Mouse (Mus musculus) liver, adult 2 months (tissue): ENCODE measurements around the gene Olfr412. TPM values are rescaled to one million over a fixed set of nuclear protein-coding genes. Genes with fewer than 3 reads are reported as not detected.

ENCODE experiments used
- DNase-seq: peaks from one replicate; pipeline ENCODE4 v3.0.0-alpha.2; 2011; ENCODE audit warnings: low read depth, low spot score; ENCODE audit errors: extremely low read depth
- H3K27ac ChIP-seq: fragments of 200-500 bp; replicated peaks from 2 replicates; pipeline ENCODE4 v1.5.1; 2012; ENCODE audit warnings: low read depth, mild to moderate bottlenecking, control low read depth, inconsistent platforms, low read length; ENCODE audit not compliant: insufficient read depth
- H3K27me3 ChIP-seq: fragments of 200-500 bp; 2 replicates; pipeline ENCODE4 v1.6.1; 2012; ENCODE audit warnings: mild to moderate bottlenecking, moderate library complexity, low read length, inconsistent platforms; ENCODE audit not compliant: control insufficient read depth, insufficient read depth
- H3K36me3 ChIP-seq: fragments of 200-500 bp; 2 replicates; pipeline ENCODE4 v1.6.1; 2012; ENCODE audit warnings: low read length, inconsistent platforms; ENCODE audit not compliant: control insufficient read depth, insufficient read depth
- H3K4me1 ChIP-seq: fragments of 200-500 bp; 2 replicates; pipeline ENCODE4 v1.6.1; 2011; ENCODE audit warnings: low read length; ENCODE audit not compliant: control insufficient read depth, insufficient read depth
- H3K4me3 ChIP-seq: fragments of 200-500 bp; 2 replicates; pipeline ENCODE4 v1.5.1; 2011; ENCODE audit warnings: low read depth, mild to moderate bottlenecking, control low read depth, low read length, moderate library complexity; ENCODE audit not compliant: insufficient read depth
- H3K79me2 ChIP-seq: fragments of 200-500 bp; 2 replicates; pipeline ENCODE4 v1.6.1; 2012; ENCODE audit warnings: inconsistent platforms, mild to moderate bottlenecking, low read length, moderate library complexity; ENCODE audit not compliant: control insufficient read depth, insufficient read depth
- H3K9ac ChIP-seq: fragments of 200-500 bp; 2 replicates; pipeline ENCODE4 v1.6.1; 2012; ENCODE audit warnings: low read depth, mild to moderate bottlenecking, control low read depth, inconsistent platforms, low read length
- CTCF ChIP-seq: fragments of 200-500 bp; IDR thresholded peaks from 2 replicates; pipeline ENCODE4 v1.5.1; 2011; ENCODE audit warnings: low read depth, low read length, control low read depth
- POLR2A ChIP-seq: fragments of 200-500 bp; IDR thresholded peaks from 2 replicates; pipeline ENCODE4 v1.6.1; 2011; ENCODE audit warnings: low read length, control low read depth; ENCODE audit not compliant: insufficient read depth; ENCODE audit errors: extremely low read depth
- WGBS: fragments of 180-500 bp; shearing (Covaris S2); methylation state at CpG from one replicate; pipeline ENCODE4 v1.1.7; 2018; 5-methylcytosine and 5-hydroxymethylcytosine counted together
- polyA plus RNA-seq: library from polyadenylated mRNA; depleted of rRNA; stranded (reverse); fragments of >200 nt; gene quantifications from 2 replicates; pipeline ENCODE4 v1.2.3, GENCODE M21; 2012; rRNA removed
- total RNA-seq: library from RNA; depleted of rRNA; stranded (reverse); fragments of >200 nt; gene quantifications from 2 replicates; pipeline ENCODE4 v1.2.3, GENCODE M21; 2014; rRNA removed

Gene Olfr412
- total and polyA plus RNA-seq, 2 experiments, result not detected

GRCm38 (mm10) chr11:74415736-74416135, 53.9 kb downstream of the Olfr412 start:
- Histone ChIP-seq H3K36me3 (no peaks in the 10 kb centered on the region), H3K4me1 (no peaks in the 10 kb centered on the region), H3K27ac (no peak overlapping the region), H3K79me2 (no peaks in the 10 kb centered on the region), H3K4me3 (no peak overlapping the region), H3K27me3 (no peaks in the 10 kb centered on the region), H3K9ac (no peak overlapping the region)
- WGBS, result 90% methylated on average over 12 of the region's 12 CpGs
- TF ChIP-seq CTCF (no peak), POLR2A (no peak)
- DNase-seq, result no peak

Other genes starting within 250 kb of the Olfr412 start
- gene Olfr401, start 248.4 kb upstream of the Olfr412 start, total RNA-seq, result not detected in 2 replicates
- not detected in 2 replicates for gene Olfr401, start 248.4 kb upstream of the Olfr412 start, polyA plus RNA-seq
- not detected in 2 replicates for gene Olfr402, start 208.5 kb upstream of the Olfr412 start, total RNA-seq
- not detected in 2 replicates for gene Olfr402, start 208.5 kb upstream of the Olfr412 start, polyA plus RNA-seq
- gene Olfr403, start 175.8 kb upstream of the Olfr412 start, total RNA-seq, result not detected in 2 replicates
- gene Olfr403, start 175.8 kb upstream of the Olfr412 start, polyA plus RNA-seq, result not detected in 2 replicates
- not detected in 2 replicates for gene Olfr43, start 150.7 kb upstream of the Olfr412 start, total RNA-seq
- gene Olfr43, start 150.7 kb upstream of the Olfr412 start, polyA plus RNA-seq, result not detected in 2 replicates
- not detected in 2 replicates for gene Olfr406, start 102.3 kb upstream of the Olfr412 start, total RNA-seq
- gene Olfr406, start 102.3 kb upstream of the Olfr412 start, polyA plus RNA-seq, result not detected in 2 replicates
- gene Olfr59, start 78.3 kb upstream of the Olfr412 start, total RNA-seq, result not detected in 2 replicates
- gene Olfr59, start 78.3 kb upstream of the Olfr412 start, polyA plus RNA-seq, result not detected in 2 replicates
- gene Olfr410, start 24.0 kb upstream of the Olfr412 start, total RNA-seq, result not detected in 2 replicates
- not detected in 2 replicates for gene Olfr410, start 24.0 kb upstream of the Olfr412 start, polyA plus RNA-seq
- not detected in 2 replicates for gene Olfr411, start 9.4 kb upstream of the Olfr412 start, total RNA-seq
- gene Olfr411, start 9.4 kb upstream of the Olfr412 start, polyA plus RNA-seq, result not detected in 2 replicates
- gene Rap1gap2, start 248.8 kb downstream of the Olfr412 start, total RNA-seq, result 0.46 and 0.67 TPM in 2 replicates
- gene Rap1gap2, start 248.8 kb downstream of the Olfr412 start, polyA plus RNA-seq, result 0.37 and 0.48 TPM in 2 replicates